ENCODE assay signal across 32 mouse cellular contexts in genomic region chr2:179828968-179829367, GRCm38 (mm10).
DNase-seq lines count a peak whose midpoint lies in the region; ATAC-seq and TF ChIP-seq lines count a peak whose summit lies in the region.
"Had no signal": no experiment of that assay in that cellular context is flagged by ENCODE, and none has a peak within 500 bp of the region (broad histone marks: within the 10 kb centered on the region; RNA-seq: fewer than 3 reads in every experiment).

No protein-coding gene starts in this region.

- TF ChIP-seq CTCF in olfactory bulb, adult 2 months (IDR thresholded peaks at IDR 0.05; ENCODE audit: insufficient read depth, low read depth, low read length): no peak

- H3K4me1 ChIP-seq in olfactory bulb, adult 2 months (ENCODE audit: control insufficient read depth, insufficient read depth, low read length): peaks cover 39% of the 10 kb centered on the region
- H3K4me1 ChIP-seq: heart, embryonic 10.5 days; heart, embryonic 15.5 days; liver, embryonic 12.5 days had no signal

- TF ChIP-seq POLR2A in olfactory bulb, adult 2 months (IDR thresholded peaks at IDR 0.05; ENCODE audit: insufficient read depth, low read depth, low read length): no peak

- H3K27ac ChIP-seq in olfactory bulb, adult 2 months (ENCODE audit: insufficient read depth, low read depth, low read length): peak overlapping the region; percentile 0; the same call in 1 of the 2 replicates
- H3K27ac ChIP-seq: embryonic facial prominence, embryonic 12.5 days; forebrain, embryonic 10.5 days; forebrain, embryonic 15.5 days; heart, embryonic 10.5 days; heart, embryonic 15.5 days; hindbrain, embryonic 15.5 days; liver, embryonic 12.5 days; midbrain, embryonic 13.5 days; neural tube, embryonic 15.5 days had no signal

- no peak overlapping the region for H3K4me3 ChIP-seq in olfactory bulb, adult 2 months (ENCODE audit: insufficient read depth, low read depth, low read length)
- H3K4me3 ChIP-seq: embryonic facial prominence, embryonic 12.5 days; forebrain, embryonic 10.5 days; forebrain, embryonic 15.5 days; heart, embryonic 10.5 days; heart, embryonic 15.5 days; hindbrain, embryonic 15.5 days; liver, embryonic 12.5 days; megakaryocyte, embryonic 14.5 days; midbrain, embryonic 13.5 days; neural tube, embryonic 15.5 days had no signal

- peak; percentile 24 for DNase-seq in cerebellum, adult 11-12 months
- DNase-seq in cerebellum, postnatal 4 days (ENCODE audit: low spot score in 2 of 2): no peak
- peak; percentile 73 for DNase-seq in left cerebral cortex, postnatal 4 days
- no peak for DNase-seq in left cerebral cortex, adult 9 months (ENCODE audit: low spot score in 2 of 2)
- DNase-seq in cerebellum, postnatal 10 days: peak; percentile 59 to 78
- no peak for DNase-seq in B cell, adult 2 months
- DNase-seq: adrenal gland, adult 2 months; adrenal gland, postnatal 36 days; embryo, embryonic 11 days; gastrocnemius, postnatal 25 days; heart, adult 11 months; kidney, adult 9 months; kidney, postnatal 14 days; liver, postnatal 0 days; lung, postnatal 36 days; right cerebral cortex, adult 18-20 months; spleen, adult 18-20 months; thymus, postnatal 25 days had no signal

- WGBS in olfactory bulb, adult 2 months: 64% methylated on average over 6 of the region's 6 CpGs

- ATAC-seq in megakaryocyte, adult 5-6 weeks (ENCODE audit: poor library complexity, severe bottlenecking): no peak
- ATAC-seq: CD4-positive, CD25-positive, alpha-beta regulatory T cell, adult 4 months; forebrain, embryonic 15.5 days; intestine, embryonic 16.5 days; liver, embryonic 12.5 days; liver, postnatal 0 days; midbrain, embryonic 13.5 days had no signal

- intact Hi-C loops in left cerebral cortex, postnatal 4 days (cut with DNase I): no loop called here

Comparison
In these comparisons a context has a peak if more than half of its experiments do, and no peak if none do; other contexts are left out.
1. DNase-seq: peak in cerebellum, adult 11-12 months (single experiment), left cerebral cortex, postnatal 4 days (single experiment) and cerebellum, postnatal 10 days (2 of 2); none in cerebellum, postnatal 4 days (0 of 2), left cerebral cortex, adult 9 months (0 of 2) and B cell, adult 2 months (0 of 2).